Mouse (Mus musculus) MEL (cell line): Measurements from ENCODE around the gene Tmem200a. TPM values are rescaled to one million over a fixed set of nuclear protein-coding genes. Genes with fewer than 3 reads are reported as not detected.

Experiments
- DNase-seq: peaks from one replicate; pipeline ENCODE4 v3.0.0; 2011; ENCODE audit warnings: low read depth, low spot score
- H3K27ac ChIP-seq: 2 replicates; pipeline ENCODE4 v1.5.1; 2012; ENCODE audit warnings: low read depth, mild to moderate bottlenecking, control low read depth, low read length, moderate library complexity; ENCODE audit not compliant: control insufficient read depth
- H3K27me3 ChIP-seq, 2 experiments: fragments of 150-350 bp in 1 of 2; sonication (generic) in 1 of 2; 2 replicates each; pipeline ENCODE4 v1.6.1; 2012; ENCODE audit warnings: low read length in 2 of 2, mild to moderate bottlenecking in 2 of 2, improper control_type of control experiment in 1 of 2, moderate library complexity in 1 of 2; ENCODE audit not compliant: insufficient read depth in 2 of 2, control insufficient read depth in 1 of 2
- H3K36me3 ChIP-seq, 2 experiments: 2 replicates each; pipeline ENCODE4 v1.6.1; 2012 to 2014; ENCODE audit warnings: low read length in 2 of 2, improper control_type of control experiment in 1 of 2, inconsistent platforms in 1 of 2, mild to moderate bottlenecking in 1 of 2; ENCODE audit not compliant: insufficient read depth in 2 of 2, control insufficient read depth in 1 of 2
- H3K4me1 ChIP-seq, 2 experiments: fragments of 150-350 bp in 1 of 2; sonication (generic) in 1 of 2; 2 replicates each; pipeline ENCODE4 v1.6.1; 2012; ENCODE audit warnings: low read length in 2 of 2, improper control_type of control experiment in 1 of 2, mild to moderate bottlenecking in 1 of 2; ENCODE audit not compliant: insufficient read depth in 2 of 2, control insufficient read depth in 1 of 2
- H3K4me3 ChIP-seq, 2 experiments: fragments of 150-350 bp in 1 of 2; sonication (generic) in 1 of 2; 2 replicates each; pipeline ENCODE4 v1.5.1; 2012; ENCODE audit warnings: low read depth in 2 of 2, low read length in 2 of 2, mild to moderate bottlenecking in 2 of 2, moderate library complexity in 2 of 2, control low read depth in 1 of 2, improper control_type of control experiment in 1 of 2; ENCODE audit not compliant: control insufficient read depth in 1 of 2, insufficient read depth in 1 of 2
- H3K79me2 ChIP-seq: 2 replicates; pipeline ENCODE4 v1.6.1; 2012; ENCODE audit warnings: mild to moderate bottlenecking, low read length, moderate library complexity; ENCODE audit not compliant: control insufficient read depth, poor library complexity, insufficient read depth
- H3K9ac ChIP-seq: 2 replicates; pipeline ENCODE4 v1.6.1; 2012; ENCODE audit warnings: low read depth, mild to moderate bottlenecking, control low read depth, low read length, moderate library complexity; ENCODE audit not compliant: control insufficient read depth, poor library complexity, severe bottlenecking
- H3K9me3 ChIP-seq: fragments of 150-350 bp; sonication (generic); replicated peaks from 2 replicates; pipeline ENCODE4 v1.6.1; 2012; ENCODE audit warnings: mild to moderate bottlenecking, low read length, improper control_type of control experiment, moderate library complexity; ENCODE audit not compliant: insufficient read depth
- BHLHE40 ChIP-seq: IDR thresholded peaks from 2 replicates; pipeline ENCODE4 v1.6.1; 2012; ENCODE audit warnings: low read depth, mild to moderate bottlenecking, inconsistent platforms, low read length, improper control_type of control experiment, borderline replicate concordance
- CHD2 ChIP-seq: IDR thresholded peaks from 2 replicates; pipeline ENCODE4 v1.6.1; 2011; ENCODE audit warnings: low read length, improper control_type of control experiment
- E2F4 ChIP-seq: IDR thresholded peaks from 2 replicates; pipeline ENCODE4 v1.6.1; 2011; ENCODE audit warnings: low read depth, low read length, improper control_type of control experiment, borderline replicate concordance
- ELF1 ChIP-seq: IDR thresholded peaks from 2 replicates; pipeline ENCODE4 v1.6.1; 2014; ENCODE audit warnings: low read depth, mild to moderate bottlenecking, inconsistent platforms, low read length, improper control_type of control experiment, moderate library complexity
- EP300 ChIP-seq, 2 experiments: IDR thresholded peaks; 2 replicates each; pipeline ENCODE4 v1.6.1; 2011; ENCODE audit warnings: improper control_type of control experiment in 2 of 2, low read length in 2 of 2, low read depth in 1 of 2, mild to moderate bottlenecking in 1 of 2
- ETS1 ChIP-seq: IDR thresholded peaks from 2 replicates; pipeline ENCODE4 v1.6.1; 2012; ENCODE audit warnings: low read depth, mild to moderate bottlenecking, inconsistent platforms, low read length, improper control_type of control experiment, moderate library complexity
- GABPA ChIP-seq: IDR thresholded peaks from 2 replicates; pipeline ENCODE4 v1.6.1; 2012; ENCODE audit warnings: low read depth, mild to moderate bottlenecking, inconsistent platforms, low read length, improper control_type of control experiment, moderate library complexity
- GATA1 ChIP-seq: IDR thresholded peaks from 2 replicates; pipeline ENCODE4 v1.6.1; 2011; ENCODE audit warnings: low read depth, low read length, improper control_type of control experiment
- HCFC1 ChIP-seq: IDR thresholded peaks from 2 replicates; pipeline ENCODE4 v1.6.1; 2012; ENCODE audit warnings: low read depth, mild to moderate bottlenecking, inconsistent platforms, low read length, improper control_type of control experiment, moderate library complexity
- KAT2A ChIP-seq: conservative IDR thresholded peaks from 2 replicates; pipeline ENCODE4 v1.6.1; 2012; ENCODE audit warnings: low read depth, low read length, improper control_type of control experiment, inconsistent platforms
- MAFK ChIP-seq: IDR thresholded peaks from 2 replicates; pipeline ENCODE4 v1.6.1; 2011; ENCODE audit warnings: low read depth, mild to moderate bottlenecking, low read length, improper control_type of control experiment, borderline replicate concordance
- MAZ ChIP-seq: IDR thresholded peaks from 2 replicates; pipeline ENCODE4 v1.6.1; 2012; ENCODE audit warnings: low read depth, mild to moderate bottlenecking, inconsistent platforms, low read length, improper control_type of control experiment
- MEF2A ChIP-seq: IDR thresholded peaks from 2 replicates; pipeline ENCODE4 v1.6.1; 2014; ENCODE audit warnings: low read depth, mild to moderate bottlenecking, inconsistent platforms, low read length, improper control_type of control experiment; ENCODE audit not compliant: poor library complexity, insufficient replicate concordance, severe bottlenecking; ENCODE audit errors: extremely low read depth
- MXI1 ChIP-seq: IDR thresholded peaks from 2 replicates; pipeline ENCODE4 v1.6.1; 2011; ENCODE audit warnings: mild to moderate bottlenecking, low read depth, low read length, improper control_type of control experiment
- NRF1 ChIP-seq: IDR thresholded peaks from 2 replicates; pipeline ENCODE4 v1.6.1; 2014; ENCODE audit warnings: low read depth, mild to moderate bottlenecking, inconsistent platforms, low read length, improper control_type of control experiment, moderate library complexity; ENCODE audit not compliant: poor library complexity, insufficient read depth, severe bottlenecking
- POLR2A ChIP-seq, 2 experiments: IDR thresholded peaks; 2 replicates each; pipeline ENCODE4 v1.6.1; 2011 to 2012; ENCODE audit warnings: low read length in 2 of 2, mild to moderate bottlenecking in 2 of 2, control low read depth in 1 of 2, improper control_type of control experiment in 1 of 2, low read depth in 1 of 2, moderate library complexity in 1 of 2; ENCODE audit not compliant: control insufficient read depth in 1 of 2, insufficient read depth in 1 of 2, poor library complexity in 1 of 2
- POLR2AphosphoS2 ChIP-seq: IDR thresholded peaks from 2 replicates; pipeline ENCODE4 v1.6.1; 2011; ENCODE audit warnings: low read length, improper control_type of control experiment
- POLR2AphosphoS5 ChIP-seq: IDR thresholded peaks from 2 replicates; pipeline ENCODE4 v1.6.1; 2012; ENCODE audit warnings: low read depth, borderline replicate concordance, mild to moderate bottlenecking, inconsistent platforms, low read length, moderate library complexity, mixed read lengths
- RAD21 ChIP-seq: IDR thresholded peaks from 2 replicates; pipeline ENCODE4 v1.6.1; 2011; ENCODE audit warnings: mild to moderate bottlenecking, low read depth, low read length, improper control_type of control experiment
- TAL1 ChIP-seq: IDR thresholded peaks from 2 replicates; pipeline ENCODE4 v1.6.1; 2012; ENCODE audit warnings: mild to moderate bottlenecking, inconsistent platforms, low read length, moderate library complexity, mixed read lengths
- TBP ChIP-seq: IDR thresholded peaks from 2 replicates; pipeline ENCODE4 v1.8.0; 2011; ENCODE audit warnings: low read depth, low read length, improper control_type of control experiment
- TCF12 ChIP-seq: IDR thresholded peaks from 2 replicates; pipeline ENCODE4 v1.6.1; 2014; ENCODE audit warnings: low read depth, mild to moderate bottlenecking, inconsistent platforms, low read length, improper control_type of control experiment, moderate library complexity
- UBTF ChIP-seq: IDR thresholded peaks from 2 replicates; pipeline ENCODE4 v1.6.1; 2012; ENCODE audit warnings: low read depth, mild to moderate bottlenecking, inconsistent platforms, low read length, improper control_type of control experiment, moderate library complexity, borderline replicate concordance; ENCODE audit not compliant: insufficient read depth
- USF1 ChIP-seq: IDR thresholded peaks from 2 replicates; pipeline ENCODE4 v1.6.1; 2014; ENCODE audit warnings: low read depth, mild to moderate bottlenecking, inconsistent platforms, low read length, improper control_type of control experiment, moderate library complexity
- ZKSCAN1 ChIP-seq: IDR thresholded peaks from 2 replicates; pipeline ENCODE4 v1.6.1; 2012; ENCODE audit warnings: low read depth, mild to moderate bottlenecking, inconsistent platforms, low read length, improper control_type of control experiment, moderate library complexity
- ZMIZ1 ChIP-seq: IDR thresholded peaks from 2 replicates; pipeline ENCODE4 v1.6.1; 2012; ENCODE audit warnings: low read depth, mild to moderate bottlenecking, inconsistent platforms, low read length, improper control_type of control experiment, moderate library complexity
- polyA plus RNA-seq, 2 experiments: library from polyadenylated mRNA; stranded (reverse) in 1 of 2; unstranded in 1 of 2; fragments of >175 nt in 1 of 2; fragments of >200 nt in 1 of 2; gene quantifications; 2 replicates each; pipeline versions ENCODE4 v1.2.1 to v1.2.4; 2012; ENCODE audit warnings: low replicate concordance in 2 of 2, low read depth in 1 of 2; ENCODE audit not compliant: insufficient read length in 2 of 2, insufficient read depth in 1 of 2, missing spikeins in 1 of 2
- total RNA-seq: library from RNA; depleted of rRNA; stranded (reverse); fragments of 300-350 nt; gene quantifications from 2 replicates; pipeline ENCODE4 v1.2.3, GENCODE M21; 2012

Gene Tmem200a
- total and polyA plus RNA-seq, 3 experiments = not detected

DNA sequence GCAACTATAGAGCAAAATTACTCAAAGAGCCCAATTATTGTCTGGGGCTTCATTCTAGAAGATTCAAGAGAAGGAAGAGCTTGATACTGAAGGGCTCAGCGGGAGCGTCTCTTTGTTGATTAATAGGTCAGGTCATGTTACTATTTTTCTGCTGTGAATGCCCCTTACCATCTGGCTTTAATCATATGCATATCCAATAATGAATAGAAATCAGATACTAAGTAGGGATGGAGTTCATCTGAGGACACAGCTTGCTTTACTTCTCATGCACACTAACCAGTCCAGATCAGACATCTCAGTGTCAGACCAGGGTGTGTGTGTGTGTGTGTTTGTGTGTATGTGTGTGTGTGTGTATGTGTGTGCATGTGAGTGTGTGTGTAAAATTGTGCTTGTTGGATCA is 201.1 kb downstream of the Tmem200a start:
- H3K9ac ChIP-seq = no peak overlapping the region
- DNase-seq = no peak
- TF ChIP-seq KAT2A (no peak), ETS1 (no peak), MAZ (no peak), POLR2AphosphoS2 (no peak), TAL1 (no peak), POLR2AphosphoS5 (no peak), GABPA (no peak), POLR2A (IDR thresholded peaks at IDR 0.05; ENCODE audit: control insufficient read depth in 1 of 2, insufficient read depth in 1 of 2, low read depth in 1 of 2, low read length in 2 of 2, poor library complexity in 1 of 2) (no peak), CHD2 (no peak), MXI1 (no peak), NRF1 (no peak), TCF12 (no peak), ZMIZ1 (no peak), MEF2A (no peak), E2F4 (no peak), EP300 (IDR thresholded peaks at IDR 0.05; ENCODE audit: low read depth in 1 of 2, low read length in 2 of 2) (no peak), ELF1 (no peak), GATA1 (no peak)
- H3K79me2 ChIP-seq = no peaks in the 10 kb centered on the region
- H3K9me3 ChIP-seq = no peaks in the 10 kb centered on the region
- H3K27me3 ChIP-seq = no peaks in the 10 kb centered on the region
- no peaks in the 10 kb centered on the region for H3K36me3 ChIP-seq
- H3K4me1 ChIP-seq = no peaks in the 10 kb centered on the region
- H3K4me3 ChIP-seq = no peak overlapping the region
- H3K27ac ChIP-seq = no peak overlapping the region

- H3K4me1 ChIP-seq = no peaks in the 10 kb centered on the region
- H3K4me3 ChIP-seq = no peak overlapping the region
- DNase-seq = no peak
- H3K79me2 ChIP-seq = no peaks in the 10 kb centered on the region
- H3K27ac ChIP-seq = no peak overlapping the region
- TF ChIP-seq TCF12 (no peak), MAFK (no peak), BHLHE40 (no peak), ELF1 (no peak), E2F4 (no peak), CHD2 (no peak), POLR2AphosphoS5 (no peak), USF1 (no peak), HCFC1 (no peak), TBP (no peak), ETS1 (no peak), GABPA (no peak), ZKSCAN1 (no peak), MEF2A (no peak), RAD21 (no peak), UBTF (no peak)
- H3K9me3 ChIP-seq = no peaks in the 10 kb centered on the region
- H3K27me3 ChIP-seq = no peaks in the 10 kb centered on the region
- no peaks in the 10 kb centered on the region for H3K36me3 ChIP-seq
- no peak overlapping the region for H3K9ac ChIP-seq
Measured at GRCm38 (mm10) chr10:25876809-25877208, 202.0 kb downstream of the Tmem200a start.
